Mouse (Mus musculus): ENCODE data around the gene Olfr1437. TPM values are rescaled to one million over a fixed set of nuclear protein-coding genes. Genes with fewer than 3 reads are reported as not detected.
A peak's percentile ranks its signal among the peaks of the same experiment; 100 is the strongest.
"Not testable (repeated sequence)": the region's sequence is repeated elsewhere in the genome, so short reads cannot be mapped to it uniquely, and the experiment has no call there.

Gene Olfr1437
- not detected for total RNA-seq (2021)
- long read RNA-seq, experiment 1 = 0 reads
- long read RNA-seq, experiment 2 = 0 reads

GRCm38 (mm10) chr19:12325001-12325400 is at the start of gene Olfr1437:
Olfr1437 (minus strand) TSS chr19:12325101.
- DNase-seq (ENCODE audit: low spot score in 2 of 2) = no peak

GRCm38 (mm10) chr19:12374465-12375025 is 49.6 kb upstream of the Olfr1437 start:
- peak; percentile 65 to 90 for DNase-seq (ENCODE audit: low spot score in 2 of 2)

- no peak for DNase-seq (ENCODE audit: low spot score in 2 of 2)
Measured at GRCm38 (mm10) chr19:12373004-12373403, 48.1 kb upstream of the Olfr1437 start.

GRCm38 (mm10) chr19:12335810-12336209 is 10.9 kb upstream of the Olfr1437 start, which contains the start of gene Olfr1438-ps1:
Olfr1438-ps1 (minus strand) TSS chr19:12335910.
- no peak for DNase-seq (ENCODE audit: low spot score in 2 of 2)

- DNase-seq (ENCODE audit: low spot score in 2 of 2) = not testable (repeated sequence)
Measured at GRCm38 (mm10) chr19:12299030-12299429, 25.9 kb downstream of the Olfr1437 start, which contains the start of gene Olfr1436. Olfr1436 (minus strand) TSS chr19:12299130.

DNA sequence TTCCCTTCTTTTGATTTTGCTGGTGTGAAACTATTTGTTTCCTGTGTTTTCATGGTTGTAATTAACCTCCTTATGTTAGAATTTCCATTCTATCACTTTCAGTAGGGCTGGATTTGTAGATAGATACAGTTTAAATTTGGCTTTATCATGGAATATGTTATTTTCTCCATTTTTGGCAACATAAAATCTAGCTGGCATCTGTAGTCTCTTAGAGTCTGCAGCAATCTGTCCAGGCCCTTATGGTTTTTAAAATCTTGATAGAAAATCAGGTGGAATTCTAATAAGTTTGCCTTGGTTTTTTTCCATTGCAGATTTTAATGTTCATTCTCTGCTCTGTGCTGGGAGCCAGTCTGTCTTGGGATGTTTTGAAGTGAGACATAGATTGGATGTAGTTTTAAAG is 31.9 kb downstream of the Olfr1437 start:
- peak; percentile 1 to 68 for DNase-seq (ENCODE audit: low spot score in 2 of 2)

DNA sequence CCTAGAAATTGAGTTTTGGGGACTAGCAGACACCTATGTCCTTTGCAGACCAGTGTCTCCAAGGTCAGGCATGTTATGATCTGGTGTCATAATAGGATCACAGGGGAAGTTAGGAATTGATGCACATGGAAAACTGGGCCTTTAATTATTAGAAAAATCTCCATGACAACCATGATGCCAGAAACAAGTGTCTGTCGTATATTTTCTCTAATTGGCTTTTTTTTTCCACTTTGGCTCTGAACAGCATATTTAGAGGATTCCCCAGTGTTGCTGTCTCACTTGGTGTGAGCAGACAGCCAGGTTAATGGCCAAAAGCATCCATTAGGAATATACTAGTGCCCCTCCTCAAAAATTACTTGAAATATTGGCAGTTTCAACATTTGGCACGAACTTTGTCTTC is 45.3 kb downstream of the Olfr1437 start, which contains the start of gene Olfr1434:
TSS of gene Olfr1434 (plus strand) at position 301 of the 400 bp plus-strand sequence.
- no peak for DNase-seq (ENCODE audit: low spot score in 2 of 2)

Other genes starting within 250 kb of the Olfr1437 start
- not detected for gene Olfr1425, start 247.4 kb downstream of the Olfr1437 start, total RNA-seq (2021)
- gene Olfr1426, start 233.1 kb downstream of the Olfr1437 start, total RNA-seq (2021) = not detected
- gene Olfr1427, start 221.8 kb downstream of the Olfr1437 start, total RNA-seq (2021) = not detected
- not detected for gene Olfr1428, start 209.2 kb downstream of the Olfr1437 start, total RNA-seq (2021)
- gene Olfr76, start 201.9 kb downstream of the Olfr1437 start, total RNA-seq (2021) = not detected
- not detected for gene Olfr1555-ps1, start 155.0 kb downstream of the Olfr1437 start, total RNA-seq (2021)
- gene Olfr1431, start 124.5 kb downstream of the Olfr1437 start, total RNA-seq (2021) = not detected
- not detected for gene Olfr1432, start 92.5 kb downstream of the Olfr1437 start, total RNA-seq (2021)
- not detected for gene Olfr262, start 83.4 kb downstream of the Olfr1437 start, total RNA-seq (2021)
- not detected for gene Olfr235, start 64.1 kb downstream of the Olfr1437 start, total RNA-seq (2021)
- not detected for gene Olfr1434, start 45.2 kb downstream of the Olfr1437 start, total RNA-seq (2021)
- gene Olfr1436, start 26.0 kb downstream of the Olfr1437 start, total RNA-seq (2021) = not detected
- not detected for gene Olfr1438-ps1, start 10.8 kb upstream of the Olfr1437 start, total RNA-seq (2021)
- gene Olfr1440, start 62.2 kb upstream of the Olfr1437 start, total RNA-seq (2021) = not detected
- not detected for gene Olfr1441, start 92.3 kb upstream of the Olfr1437 start, total RNA-seq (2021)
- not detected for gene Pfpl, start 102.8 kb upstream of the Olfr1437 start, total RNA-seq (2021)
- 1 to 10 TPM; 5.4 to 5.6 TPM for gene Mpeg1, start 135.7 kb upstream of the Olfr1437 start, total RNA-seq (2021)
- 10 to 100 TPM; 37.0 to 41.8 TPM for gene Dtx4, start 176.4 kb upstream of the Olfr1437 start, total RNA-seq (2021)
- gene Fam111a, start 220.6 kb upstream of the Olfr1437 start, total RNA-seq (2021) = 1 to 10 TPM; 1.6 to 2.2 TPM

Data from layer of hippocampus, postnatal 14 days (tissue).